Mouse (Mus musculus) heart, embryonic 16.5 days (tissue): ENCODE data around the gene Dcakd. TPM values are rescaled to one million over a fixed set of nuclear protein-coding genes. Genes with fewer than 3 reads are reported as not detected.

ENCODE experiments used
- ATAC-seq: fragments of 200-750 bp; cut with Nextera tagmentation; replicated peaks from 2 replicates; pipeline ENCODE4 v1.8.0; 2017; ENCODE audit warnings: moderate number of reproducible peaks; ENCODE audit not compliant: insufficient read depth, low FRiP score; ENCODE audit errors: extremely low read depth
- H3K27ac ChIP-seq: fragments of 300-500 bp; sonication (generic); 2 replicates; pipeline ENCODE4 v1.5.1; 2014; ENCODE audit warnings: mild to moderate bottlenecking, low read length, control low read depth, moderate library complexity
- H3K27me3 ChIP-seq: fragments of 300-500 bp; sonication (generic); 2 replicates; pipeline ENCODE4 v1.6.1; 2014; ENCODE audit warnings: low read length, mixed read lengths; ENCODE audit not compliant: control insufficient read depth, insufficient read depth
- H3K36me3 ChIP-seq: fragments of 300-500 bp; sonication (generic); 2 replicates; pipeline ENCODE4 v1.6.1; 2014; ENCODE audit not compliant: control insufficient read depth, insufficient read depth
- H3K4me1 ChIP-seq: fragments of 300-500 bp; sonication (generic); 2 replicates; pipeline ENCODE4 v1.6.1; 2014; ENCODE audit warnings: low read length, mixed read lengths; ENCODE audit not compliant: control insufficient read depth, insufficient read depth
- H3K4me2 ChIP-seq: fragments of 300-500 bp; sonication (generic); 2 replicates; pipeline ENCODE4 v1.6.1; 2014; ENCODE audit warnings: low read depth, mild to moderate bottlenecking, control low read depth, low read length
- H3K4me3 ChIP-seq: fragments of 300-500 bp; sonication (generic); 2 replicates; pipeline ENCODE4 v1.5.1; 2014; ENCODE audit warnings: mild to moderate bottlenecking, control low read depth, low read length
- H3K9ac ChIP-seq: fragments of 300-500 bp; sonication (generic); 2 replicates; pipeline ENCODE4 v1.6.1; 2014; ENCODE audit warnings: low read length, control low read depth
- H3K9me3 ChIP-seq: fragments of 300-500 bp; sonication (generic); replicated peaks from 2 replicates; pipeline ENCODE4 v1.6.1; 2016; ENCODE audit warnings: low read length; ENCODE audit not compliant: control insufficient read depth
- WGBS: fragments of 180-500 bp; shearing (Covaris S2); extraction: QIAGEN DNeasy Blood & Tissue Kit; methylation state at CpG from one replicate; pipeline ENCODE4 v1.1.7; 2014; 5-methylcytosine and 5-hydroxymethylcytosine counted together
- polyA plus RNA-seq: library from polyadenylated mRNA; unstranded; fragments of >200 nt; fragmentation: Nextera tagmentation; extraction: Ambion mirVana; gene quantifications from 2 replicates; pipeline ENCODE4 v1.2.1, GENCODE M21; 2015

Gene Dcakd
- polyA plus RNA-seq, 1 experiment from 2014 or later = 66.9 TPM

DNA sequence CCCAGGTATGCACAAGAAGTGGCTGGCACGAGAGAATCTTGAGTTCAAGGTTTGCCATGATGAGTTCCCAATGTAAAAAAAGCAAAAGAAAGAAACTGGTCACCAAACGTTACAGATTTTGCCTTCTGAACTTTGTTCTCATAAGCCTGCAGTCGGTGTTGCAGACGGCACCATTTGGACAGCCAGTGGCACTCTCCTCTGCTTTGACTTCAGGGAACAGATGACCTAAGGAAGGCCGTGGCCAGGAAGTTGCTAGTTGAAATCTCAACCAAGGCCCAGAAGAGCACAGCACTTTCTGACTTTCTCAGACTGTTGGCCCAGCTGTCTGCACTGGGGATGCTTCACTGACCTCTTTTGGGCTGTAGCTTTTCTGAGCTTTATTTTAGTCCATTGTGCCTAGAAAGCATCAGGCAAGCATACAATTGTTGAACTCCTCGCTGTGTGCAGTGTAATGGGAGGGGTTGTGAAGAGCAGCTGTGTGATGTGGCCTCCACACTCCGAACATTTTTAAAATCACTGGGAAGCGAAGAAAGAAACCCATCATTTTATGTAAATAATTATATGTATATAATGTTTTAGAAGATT lies 8.8 kb upstream of the Dcakd start:
- no peaks in the 10 kb centered on the region for H3K9me3 ChIP-seq
- WGBS = 88% methylated on average over 8 of the region's 8 CpGs
- ATAC-seq = no peak

DNA sequence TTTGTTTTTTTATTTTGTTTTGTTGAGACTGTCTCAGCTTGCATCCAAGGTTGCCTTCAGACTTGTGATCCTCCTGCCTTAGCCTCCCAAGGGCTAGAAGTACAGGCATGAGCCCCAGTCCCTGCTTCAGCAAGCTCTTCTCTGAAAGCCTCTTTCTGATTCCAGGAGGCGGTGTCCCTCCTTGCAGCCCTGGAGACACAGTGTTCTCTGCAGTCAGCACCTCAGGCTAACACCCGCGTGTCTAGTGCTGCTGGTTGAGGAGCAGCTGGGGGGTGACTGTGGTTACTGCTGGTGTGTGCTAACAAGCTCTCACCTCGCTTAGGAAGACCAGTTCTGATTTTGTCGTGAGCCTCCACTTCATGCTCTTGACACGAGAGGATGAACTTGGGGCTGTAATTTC lies 6.9 kb upstream of the Dcakd start:
- Histone ChIP-seq H3K27ac (no peak overlapping the region), H3K4me1 (peaks cover 8% of the 10 kb centered on the region), H3K9me3 (no peaks in the 10 kb centered on the region), H3K4me2 (no peak overlapping the region), H3K9ac (no peak overlapping the region), H3K27me3 (no peaks in the 10 kb centered on the region), H3K4me3 (no peak overlapping the region), H3K36me3 (peaks cover 3% of the 10 kb centered on the region; the same call in 1 of the 2 replicates)
- ATAC-seq = no peak
- 73% methylated on average over 6 of the region's 6 CpGs for WGBS

More for the DNA sequence above, 8.8 kb upstream of the Dcakd start:
- H3K4me2 ChIP-seq = no peak overlapping the region
- H3K4me1 ChIP-seq = peaks cover 8% of the 10 kb centered on the region
- H3K27ac ChIP-seq = no peak overlapping the region
- H3K9ac ChIP-seq = no peak overlapping the region
- H3K27me3 ChIP-seq = no peaks in the 10 kb centered on the region
- H3K36me3 ChIP-seq = peaks cover 3% of the 10 kb centered on the region; the same call in 1 of the 2 replicates
- H3K4me3 ChIP-seq = no peak overlapping the region

DNA sequence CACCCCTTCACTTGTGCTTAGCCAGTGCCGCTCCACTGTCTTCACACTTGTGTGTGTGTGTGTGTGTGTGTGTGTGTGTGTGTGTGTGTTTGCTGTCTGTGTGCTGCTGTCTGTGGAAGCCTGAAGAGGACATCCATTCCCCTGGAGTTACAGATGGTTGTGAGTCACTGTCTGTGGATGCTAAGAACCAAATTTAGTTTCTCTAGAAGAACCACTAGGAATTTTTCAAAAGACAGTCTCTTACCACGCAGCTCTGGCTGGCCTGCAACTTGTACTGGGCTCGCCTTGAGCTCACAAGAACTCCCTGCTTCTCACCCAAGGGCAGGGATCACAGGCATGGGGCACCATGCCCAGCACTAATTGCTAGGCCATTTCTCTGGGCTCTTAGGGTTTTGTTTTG lies 4.9 kb upstream of the Dcakd start:
- Histone ChIP-seq H3K4me1 (peaks cover 11% of the 10 kb centered on the region), H3K9ac (no peak overlapping the region), H3K4me3 (no peak overlapping the region), H3K27me3 (no peaks in the 10 kb centered on the region), H3K9me3 (no peaks in the 10 kb centered on the region), H3K27ac (no peak overlapping the region), H3K4me2 (no peak overlapping the region), H3K36me3 (no peaks in the 10 kb centered on the region)
- 78% methylated on average over 3 of the region's 3 CpGs for WGBS
- ATAC-seq = no peak

DNA sequence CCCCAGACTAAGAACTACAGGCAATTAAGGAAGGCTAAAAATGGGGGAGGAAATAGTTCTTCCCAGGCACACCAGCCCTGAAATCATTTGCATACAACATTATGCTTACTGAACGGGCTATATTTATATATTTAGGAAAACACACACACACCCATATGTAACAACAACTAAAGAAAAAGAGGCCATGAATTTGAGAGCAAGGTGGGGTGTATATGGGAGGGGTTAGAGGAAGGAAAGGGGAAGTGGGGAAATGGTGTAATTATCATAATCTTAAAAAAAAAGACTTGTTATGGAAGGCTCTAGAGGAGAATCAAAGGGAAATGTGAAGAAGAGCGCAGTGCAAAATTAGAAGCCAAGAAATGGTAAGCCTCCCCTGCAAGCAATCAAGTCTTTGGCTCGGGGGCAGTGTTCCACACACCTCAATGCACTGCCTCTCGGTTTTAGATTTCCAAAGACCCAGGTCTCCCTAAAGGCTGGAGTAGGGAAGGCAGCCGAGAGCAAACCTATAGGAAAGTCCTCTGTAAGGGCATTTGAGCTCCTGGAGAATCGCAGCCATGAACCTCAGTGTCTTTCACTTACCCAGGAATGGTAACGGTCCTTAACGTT lies 460 bp downstream of the Dcakd start:
- peak; percentile 8; the same call in 1 of the 2 replicates for ATAC-seq
- Histone ChIP-seq H3K27ac (peak overlapping the region; percentile 84), H3K27me3 (no peaks in the 10 kb centered on the region), H3K4me2 (peak overlapping the region; percentile 74), H3K4me3 (peak overlapping the region; percentile 89), H3K4me1 (peaks cover 14% of the 10 kb centered on the region), H3K36me3 (peaks cover 6% of the 10 kb centered on the region), H3K9ac (peak overlapping the region; percentile 83), H3K9me3 (no peaks in the 10 kb centered on the region)
- WGBS = 16% methylated on average over 8 of the region's 8 CpGs

DNA sequence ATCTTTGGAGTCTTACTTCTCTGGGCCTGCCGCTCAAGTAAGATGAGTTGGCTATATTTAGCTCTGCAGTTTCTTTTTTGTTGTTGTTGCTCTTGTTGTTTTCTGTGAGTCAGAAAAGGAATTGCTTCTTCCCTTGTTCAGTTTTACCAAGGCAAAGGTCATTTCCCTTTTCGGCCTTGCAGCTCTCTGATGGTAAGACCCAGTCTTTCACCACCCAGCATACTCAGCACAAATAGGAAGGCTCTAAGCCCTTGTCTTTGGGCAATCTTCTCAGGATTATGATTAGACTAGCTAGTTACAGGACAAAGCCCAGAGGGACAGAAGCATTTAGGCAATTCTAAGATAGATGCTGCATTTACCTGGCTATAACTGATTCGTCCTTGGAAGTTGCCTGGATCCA lies 1.2 kb downstream of the Dcakd start:
- Histone ChIP-seq H3K4me1 (peaks cover 14% of the 10 kb centered on the region), H3K36me3 (peaks cover 6% of the 10 kb centered on the region), H3K9ac (no peak overlapping the region; the same call in 1 of the 2 replicates), H3K9me3 (no peaks in the 10 kb centered on the region), H3K27me3 (no peaks in the 10 kb centered on the region), H3K4me2 (peak overlapping the region; percentile 74), H3K4me3 (no peak overlapping the region), H3K27ac (no peak overlapping the region)
- whole genome bisulfite sequencing = 75% methylated on average over 3 of the region's 3 CpGs
- ATAC-seq = no peak

DNA sequence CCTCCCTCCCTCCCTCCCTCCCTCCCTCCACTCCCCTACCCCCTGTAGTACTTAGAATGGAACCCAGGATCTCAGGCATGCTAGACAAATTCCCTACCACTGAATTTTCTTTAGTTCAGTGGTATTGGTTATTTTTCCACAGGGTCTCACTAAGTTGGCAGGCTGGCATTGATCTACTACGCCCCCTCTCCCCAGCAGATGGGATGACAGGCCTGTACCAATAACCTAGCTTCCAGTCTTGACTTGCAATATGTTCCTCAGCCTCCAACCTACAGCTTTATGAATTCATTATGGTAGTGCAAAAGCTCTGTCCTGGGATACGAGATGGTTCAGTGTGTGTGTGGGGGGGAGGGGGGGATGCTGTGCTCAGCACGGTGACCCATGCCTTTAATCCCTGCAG lies 4.2 kb downstream of the Dcakd start:
- Histone ChIP-seq H3K36me3 (peaks cover 6% of the 10 kb centered on the region), H3K4me2 (no peak overlapping the region), H3K9me3 (no peaks in the 10 kb centered on the region), H3K4me3 (no peak overlapping the region), H3K27me3 (no peaks in the 10 kb centered on the region), H3K9ac (no peak overlapping the region), H3K4me1 (peaks cover 11% of the 10 kb centered on the region), H3K27ac (no peak overlapping the region)
- WGBS = 79% methylated on average over 3 of the region's 3 CpGs
- no peak for ATAC-seq

DNA sequence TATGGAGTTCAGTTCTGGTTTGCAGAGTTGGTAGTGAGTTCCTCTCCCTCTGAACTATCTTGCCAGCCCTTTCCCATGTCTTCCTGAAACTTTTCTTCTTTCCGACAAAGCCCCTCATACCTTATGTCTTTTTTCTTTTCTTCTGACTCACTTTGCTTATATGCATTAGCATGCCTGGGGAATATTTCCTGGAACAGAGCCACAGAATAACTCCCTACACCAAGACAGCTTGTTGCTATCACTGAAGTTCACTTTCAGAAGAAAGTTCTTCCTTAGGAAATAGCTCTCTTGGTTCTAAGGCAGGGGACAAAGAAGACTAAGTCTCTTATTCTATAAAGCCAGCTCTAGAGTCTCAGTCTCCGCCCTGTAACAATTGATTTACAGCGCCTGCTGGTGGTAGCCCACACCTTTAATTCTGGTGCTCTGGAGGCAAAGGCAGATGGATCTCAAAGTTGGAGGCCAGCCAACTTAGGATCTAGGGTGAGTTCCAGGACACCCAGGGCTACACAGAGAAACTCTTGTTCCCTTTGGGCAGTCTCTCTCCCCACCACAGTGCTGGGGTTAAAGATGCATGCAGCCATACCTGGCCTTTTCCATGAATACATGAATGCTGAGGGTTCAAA lies 7.3 kb downstream of the Dcakd start:
- H3K9me3 ChIP-seq = no peaks in the 10 kb centered on the region
- ATAC-seq = no peak

DNA sequence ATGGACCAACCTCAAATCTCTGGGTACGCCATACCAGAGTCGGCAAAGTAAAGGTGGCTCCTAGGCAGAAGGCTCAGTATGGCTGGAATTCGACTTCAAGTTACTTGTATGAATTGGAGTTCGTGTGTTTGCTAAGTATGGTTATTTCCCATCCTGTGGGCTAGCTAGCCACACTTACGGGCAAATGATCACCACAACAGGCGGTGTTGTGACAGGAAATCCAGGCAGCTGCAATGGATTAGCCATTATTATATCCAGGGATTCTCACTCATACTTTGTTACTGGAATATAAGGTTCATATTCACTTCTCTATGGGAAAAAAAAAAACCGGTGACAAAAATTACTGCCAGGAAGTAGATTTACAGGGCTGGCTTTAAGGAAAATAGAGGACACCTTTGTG lies 8.8 kb downstream of the Dcakd start:
- Histone ChIP-seq H3K27me3 (no peaks in the 10 kb centered on the region), H3K36me3 (no peaks in the 10 kb centered on the region), H3K9me3 (no peaks in the 10 kb centered on the region), H3K27ac (no peak overlapping the region), H3K4me1 (peaks cover 14% of the 10 kb centered on the region), H3K9ac (no peak overlapping the region), H3K4me2 (no peak overlapping the region), H3K4me3 (no peak overlapping the region)
- ATAC-seq = no peak
- WGBS = 87% methylated on average over 7 of the region's 7 CpGs

More for the DNA sequence above, 7.3 kb downstream of the Dcakd start:
- WGBS = 70% methylated on average over 3 of the region's 3 CpGs
- H3K27ac ChIP-seq = no peak overlapping the region
- no peak overlapping the region for H3K4me2 ChIP-seq
- no peak overlapping the region for H3K9ac ChIP-seq
- peaks cover 10% of the 10 kb centered on the region for H3K4me1 ChIP-seq
- no peaks in the 10 kb centered on the region for H3K27me3 ChIP-seq
- peaks cover 6% of the 10 kb centered on the region for H3K36me3 ChIP-seq
- no peak overlapping the region for H3K4me3 ChIP-seq

DNA sequence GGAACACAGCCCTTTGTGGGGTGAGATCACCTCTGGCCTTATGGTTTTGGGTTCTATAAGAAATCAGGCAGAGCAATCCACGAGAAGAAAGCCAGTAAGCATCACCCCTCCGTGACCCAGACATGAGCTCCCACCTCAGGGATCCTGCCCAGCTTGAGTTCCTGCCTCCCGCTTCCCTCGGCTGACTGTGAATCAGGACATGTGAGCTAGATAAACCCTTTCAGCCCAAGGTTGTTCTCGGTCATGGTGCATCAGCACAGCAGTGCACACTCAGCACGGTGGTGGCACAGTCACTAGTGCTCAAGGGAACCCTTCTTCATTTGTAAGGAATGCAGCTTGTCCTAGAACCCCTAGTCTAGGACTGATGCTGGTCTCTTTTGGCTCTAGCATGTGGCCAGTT lies 9.3 kb downstream of the Dcakd start:
- Histone ChIP-seq H3K27me3 (no peaks in the 10 kb centered on the region), H3K27ac (no peak overlapping the region), H3K4me1 (peaks cover 14% of the 10 kb centered on the region), H3K36me3 (no peaks in the 10 kb centered on the region), H3K4me3 (no peak overlapping the region), H3K4me2 (no peak overlapping the region), H3K9ac (no peak overlapping the region), H3K9me3 (no peaks in the 10 kb centered on the region)
- whole genome bisulfite sequencing = 59% methylated on average over 6 of the region's 6 CpGs
- ATAC-seq = no peak
